Mouse (Mus musculus) testis, adult 2 months (tissue): ENCODE measurements at regions not wholly inside any gene's neighbourhood (a gene's known extent, or its start where the extent isn't known, plus 50 kb on each side); places are given as distances from the start of the nearest gene placed in this dataset.

Experiments used
- H3K27ac ChIP-seq: fragments of 200-500 bp; 2 replicates; pipeline ENCODE4 v1.5.1; 2012; ENCODE audit warnings: low read depth, low read length; ENCODE audit not compliant: control insufficient read depth, insufficient read depth
- H3K27me3 ChIP-seq: fragments of 200-500 bp; 2 replicates; pipeline ENCODE4 v1.6.1; 2012; ENCODE audit warnings: mild to moderate bottlenecking, low read length, moderate library complexity; ENCODE audit not compliant: control insufficient read depth, insufficient read depth
- H3K36me3 ChIP-seq: fragments of 200-500 bp; 2 replicates; pipeline ENCODE4 v1.6.1; 2012; ENCODE audit warnings: mild to moderate bottlenecking, low read length; ENCODE audit not compliant: control insufficient read depth, insufficient read depth
- H3K4me1 ChIP-seq: fragments of 200-500 bp; 2 replicates; pipeline ENCODE4 v1.6.1; 2012; ENCODE audit warnings: low read length; ENCODE audit not compliant: control insufficient read depth, insufficient read depth
- H3K4me3 ChIP-seq: fragments of 200-500 bp; 2 replicates; pipeline ENCODE4 v1.5.1; 2012; ENCODE audit warnings: low read depth, mild to moderate bottlenecking, low read length, moderate library complexity, mixed read lengths; ENCODE audit not compliant: control insufficient read depth
- CTCF ChIP-seq: fragments of 200-500 bp; IDR thresholded peaks from 2 replicates; pipeline ENCODE4 v1.5.1; 2012; ENCODE audit warnings: low read depth, mild to moderate bottlenecking, inconsistent platforms, low read length, moderate library complexity; ENCODE audit not compliant: control insufficient read depth, insufficient read depth, insufficient replicate concordance
- POLR2A ChIP-seq: fragments of 200-500 bp; IDR thresholded peaks from 2 replicates; pipeline ENCODE4 v1.6.1; 2012; ENCODE audit warnings: low read depth, mild to moderate bottlenecking, inconsistent platforms, low read length, moderate library complexity; ENCODE audit not compliant: control insufficient read depth

GRCm38 (mm10) chr9:6608428-6609283 lies 339.0 kb upstream of the Ddi1 start:
- H3K36me3 ChIP-seq = no peaks in the 10 kb centered on the region
- H3K4me1 ChIP-seq = no peaks in the 10 kb centered on the region
- H3K27ac ChIP-seq = no peak overlapping the region
- no peaks in the 10 kb centered on the region for H3K27me3 ChIP-seq
- no peak overlapping the region for H3K4me3 ChIP-seq
- TF ChIP-seq CTCF (no peak), POLR2A (no peak)
